ENCODE assay signal across 13 mouse cellular contexts in the genomic region with DNA sequence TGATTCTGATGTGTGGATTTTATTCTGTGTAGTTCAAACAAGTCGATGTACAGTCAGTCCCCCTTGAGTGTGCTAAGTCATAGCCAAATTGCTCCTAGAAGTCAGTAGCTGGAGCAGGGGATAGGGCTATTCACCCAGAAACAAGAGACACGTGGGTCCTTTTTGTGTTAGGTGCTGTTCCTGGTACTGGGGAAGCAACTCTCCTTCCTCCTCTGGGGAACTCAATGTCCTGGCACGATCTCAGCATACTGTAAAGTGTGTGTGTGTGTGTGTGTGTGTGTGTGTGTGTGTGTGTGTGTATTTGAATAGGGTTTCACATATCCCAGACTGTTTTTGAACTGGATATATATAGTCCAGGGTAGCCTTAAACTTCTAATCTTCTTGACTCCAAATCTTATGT.
"Had no signal": no experiment of that assay in that cellular context is flagged by ENCODE, and none has a peak within 500 bp of the region (broad histone marks: within the 10 kb centered on the region; RNA-seq: fewer than 3 reads in every experiment).

No protein-coding gene starts in this region.

- H3K9ac ChIP-seq: limb, embryonic 12.5 days; limb, embryonic 15.5 days; liver, embryonic 15.5 days; lung, embryonic 14.5 days had no signal

- H3K27ac ChIP-seq: limb, embryonic 12.5 days; limb, embryonic 15.5 days; liver, embryonic 15.5 days had no signal

- H3K4me2 ChIP-seq: limb, embryonic 12.5 days; limb, embryonic 15.5 days; liver, embryonic 11.5 days; liver, embryonic 15.5 days; lung, embryonic 14.5 days; midbrain, embryonic 11.5 days had no signal

- H3K36me3 ChIP-seq: limb, embryonic 12.5 days; limb, embryonic 15.5 days; liver, embryonic 15.5 days had no signal

- H3K4me3 ChIP-seq: limb, embryonic 12.5 days; limb, embryonic 15.5 days; liver, embryonic 15.5 days had no signal

- H3K27me3 ChIP-seq: limb, embryonic 12.5 days; limb, embryonic 15.5 days had no signal

- H3K9me3 ChIP-seq: limb, embryonic 12.5 days; limb, embryonic 15.5 days; liver, embryonic 15.5 days had no signal

- DNase-seq: kidney, adult 18-20 months; kidney, adult 9 months; kidney, postnatal 14 days; kidney, postnatal 4 days; left cerebral cortex, postnatal 4 days; lung, embryonic 14.5 days; midbrain, embryonic 14.5 days; thymus, postnatal 25 days had no signal
